Mouse (Mus musculus) lung, adult 2 months (tissue): ENCODE results near the gene Notum. TPM values are rescaled to one million over a fixed set of nuclear protein-coding genes. Genes with fewer than 3 reads are reported as not detected.

ENCODE experiments used
- DNase-seq: peaks from one replicate; pipeline ENCODE4 v3.0.0; 2022
- H3K4me1 ChIP-seq: fragments of 200-500 bp; 2 replicates; pipeline ENCODE4 v1.6.1; 2011; ENCODE audit warnings: low read length; ENCODE audit not compliant: control insufficient read depth, insufficient read depth
- H3K4me3 ChIP-seq: fragments of 200-500 bp; replicated peaks from 2 replicates; pipeline ENCODE3; 2011; ENCODE audit warnings: low read depth, mild to moderate bottlenecking, control low read depth, low read length; ENCODE audit errors: extremely low read depth
- CTCF ChIP-seq: fragments of 200-500 bp; IDR thresholded peaks from 2 replicates; pipeline ENCODE4 v1.5.1; 2011; ENCODE audit warnings: mild to moderate bottlenecking, low read length, control low read depth; ENCODE audit not compliant: insufficient read depth
- POLR2A ChIP-seq: fragments of 200-500 bp; IDR thresholded peaks from 2 replicates; pipeline ENCODE4 v1.6.1; 2011; ENCODE audit warnings: low read depth, mild to moderate bottlenecking, control low read depth, low read length, borderline replicate concordance; ENCODE audit errors: extremely low read depth
- WGBS: fragments of 180-500 bp; shearing (Covaris S2); methylation state at CpG from one replicate; pipeline ENCODE4 v1.1.7; 2018; 5-methylcytosine and 5-hydroxymethylcytosine counted together
- polyA plus RNA-seq: library from polyadenylated mRNA; depleted of rRNA; stranded (reverse); fragments of >200 nt; gene quantifications from 2 replicates; pipeline ENCODE4 v1.2.3, GENCODE M21; 2012

Gene Notum
- polyA plus RNA-seq, 1 experiment = 15.5 TPM

DNA sequence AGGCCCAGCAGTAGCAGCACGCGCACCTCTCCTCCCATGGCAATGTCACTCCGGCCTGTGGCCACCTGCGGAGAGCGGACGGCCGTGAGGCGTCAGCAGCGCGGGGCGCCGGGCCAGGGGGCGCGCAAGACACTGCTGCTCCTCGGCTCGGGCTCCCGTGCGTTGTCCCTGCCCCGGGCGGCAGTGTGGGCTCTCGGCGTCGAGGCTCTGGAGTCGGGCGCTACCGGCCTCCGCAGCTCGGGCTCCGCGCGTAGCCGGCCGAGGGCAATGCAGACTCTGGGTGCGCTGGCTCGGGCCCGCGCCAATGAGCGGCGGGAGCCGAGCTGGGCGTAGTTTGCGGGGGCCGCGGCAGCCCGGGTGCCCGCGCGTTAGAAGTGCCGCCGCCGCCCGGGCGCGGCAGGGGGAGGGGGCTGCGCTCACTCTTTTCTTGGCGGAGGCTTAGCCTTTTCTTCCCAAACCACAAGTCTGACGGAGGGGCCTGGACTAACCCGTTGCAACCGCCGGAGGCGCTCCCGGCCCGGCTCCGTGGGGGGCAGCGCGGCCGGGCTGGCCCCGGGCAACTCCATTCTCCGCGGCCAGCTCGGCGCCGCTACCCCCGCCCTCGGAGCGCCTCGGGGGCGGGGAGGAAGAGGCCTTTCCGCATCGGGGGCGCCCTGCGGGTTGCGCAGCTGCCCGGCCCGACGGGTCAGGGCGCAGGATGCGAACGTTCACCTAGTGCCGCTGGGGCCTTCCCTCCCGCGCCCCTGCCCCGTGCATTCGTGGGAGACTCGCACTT is 487 bp downstream of the Notum start:
- Histone ChIP-seq H3K4me3 (peak overlapping the region; percentile 42), H3K4me1 (0 out of 2 replicates have a peak, but pooled peaks cover 2% of the 10 kb centered on the region)
- under 1% methylated on average over 94 of the region's 95 CpGs for WGBS
- TF ChIP-seq CTCF (no peak), POLR2A (no peak)
- peak; percentile 35 for DNase-seq

DNA sequence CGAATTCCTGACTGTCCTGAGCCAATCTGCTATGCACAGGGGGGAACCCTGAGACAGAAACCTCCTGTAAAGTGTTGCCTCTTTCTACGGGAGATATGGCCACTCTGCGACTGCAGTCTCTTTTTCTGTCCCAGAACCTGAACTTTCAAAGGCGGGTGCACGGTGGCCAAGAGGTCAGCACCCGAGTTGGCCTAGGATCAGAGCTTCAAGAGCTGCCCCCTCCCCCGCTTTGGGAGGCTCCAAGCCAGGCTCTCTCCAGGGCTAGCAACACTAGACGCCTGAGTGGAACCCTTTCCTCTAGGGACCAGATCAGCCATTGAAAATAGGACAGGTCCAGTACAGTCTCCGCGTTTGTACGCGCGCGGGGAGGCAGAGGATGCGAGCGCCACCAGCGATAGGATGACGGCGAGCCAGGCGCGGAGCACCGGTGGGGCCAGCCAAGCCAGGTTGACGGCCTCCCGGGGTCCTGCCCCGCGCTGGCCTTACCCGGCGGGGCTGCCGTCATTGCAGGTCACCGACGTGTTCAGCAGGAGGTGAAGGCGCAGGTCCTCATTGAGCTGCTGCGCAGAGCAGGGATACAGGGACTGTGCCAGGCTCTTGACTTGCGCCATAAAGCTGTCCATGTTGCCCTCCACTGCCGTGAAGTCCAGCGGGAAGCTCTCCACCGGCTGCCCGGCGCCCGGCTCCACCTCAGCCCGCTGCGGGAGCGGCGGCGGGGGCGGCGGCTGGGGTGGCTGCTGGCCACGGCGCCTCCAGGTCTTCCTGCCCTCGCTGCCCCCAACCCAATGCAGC is 1.3 kb downstream of the Notum start:
- DNase-seq = peak; percentile 48
- TF ChIP-seq CTCF (no peak), POLR2A (no peak)
- WGBS = 3% methylated on average over 50 of the region's 50 CpGs
- Histone ChIP-seq H3K4me3 (peak overlapping the region; percentile 42), H3K4me1 (0 out of 2 replicates have a peak, but pooled peaks cover 2% of the 10 kb centered on the region)

DNA sequence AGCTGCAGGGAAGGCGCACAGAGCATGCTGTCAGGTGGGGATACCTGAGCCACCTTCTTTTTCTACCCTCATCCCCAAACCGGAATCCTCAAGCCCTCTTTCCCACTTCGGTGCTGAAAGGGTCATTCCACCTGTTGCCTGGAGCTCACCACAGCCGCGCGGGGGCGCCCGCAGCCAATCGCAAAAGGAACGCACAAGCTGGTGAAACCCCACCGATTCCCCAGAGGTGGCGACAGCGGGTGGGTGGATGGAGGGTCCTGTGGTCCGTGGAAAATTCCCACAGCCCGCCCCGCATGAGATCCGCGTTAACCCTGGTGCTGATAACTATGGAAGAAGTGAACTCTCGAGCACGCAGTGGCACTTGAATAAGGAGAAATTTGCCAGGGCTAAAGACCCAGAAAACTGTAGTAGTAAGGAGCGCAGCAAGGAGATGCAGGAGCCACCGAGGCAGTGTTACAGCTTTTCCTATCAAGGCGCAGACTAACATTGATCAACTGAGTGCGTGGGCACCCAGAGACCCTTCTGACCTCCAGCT is 2.0 kb downstream of the Notum start:
- DNase-seq = peak; percentile 83
- 5% methylated on average over 24 of the region's 24 CpGs for WGBS
- no peak overlapping the region for H3K4me3 ChIP-seq
- TF ChIP-seq POLR2A = no peak
- peak; percentile 66 for TF ChIP-seq CTCF
- 0 out of 2 replicates have a peak, but pooled peaks cover 2% of the 10 kb centered on the region for H3K4me1 ChIP-seq

DNA sequence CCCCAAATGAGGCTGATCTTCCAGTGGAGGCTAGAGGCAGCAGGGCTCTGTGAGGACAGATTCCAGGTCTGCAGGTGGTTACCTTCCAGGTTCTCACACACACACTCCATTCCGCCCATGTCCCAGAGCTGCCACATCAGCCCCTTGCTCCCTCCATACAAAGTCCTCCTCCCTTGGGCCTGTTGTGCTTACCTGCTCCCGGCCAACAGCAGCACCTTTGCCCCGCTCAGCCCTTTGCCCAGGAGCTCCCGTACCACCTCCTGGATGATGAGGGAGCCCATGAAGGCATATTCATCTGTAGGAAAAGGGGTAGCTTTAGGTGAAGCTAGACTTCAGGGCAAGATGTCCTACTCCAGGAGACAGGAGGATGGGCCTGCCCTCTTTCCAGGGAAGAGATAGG is 3.7 kb downstream of the Notum start:
- DNase-seq = no peak
- H3K4me1 ChIP-seq = 0 out of 2 replicates have a peak, but pooled peaks cover 2% of the 10 kb centered on the region
- TF ChIP-seq CTCF (no peak), POLR2A (no peak)
- no peak overlapping the region for H3K4me3 ChIP-seq
- 86% methylated on average over 4 of the region's 4 CpGs for WGBS

DNA sequence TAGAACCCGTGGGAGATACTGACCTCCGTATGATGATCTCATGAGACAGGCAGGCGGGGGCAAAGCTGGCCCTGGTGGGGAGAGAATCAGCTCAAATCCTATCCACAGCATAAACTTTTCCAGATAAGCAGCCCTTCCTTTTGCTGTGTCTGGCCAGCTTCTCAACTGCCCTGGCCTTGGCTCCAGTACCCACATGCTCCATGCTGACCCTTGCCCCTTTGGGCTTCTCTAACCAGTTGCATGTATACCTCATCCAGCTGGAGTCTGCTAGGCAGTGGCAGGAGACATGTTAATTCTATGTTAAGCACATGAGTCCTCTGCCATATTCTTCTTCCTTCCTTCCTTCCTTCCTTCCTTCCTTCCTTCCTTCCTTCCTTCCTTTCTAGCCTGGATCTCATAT is 6.2 kb downstream of the Notum start:
- WGBS = 68% methylated on average over 3 of the region's 3 CpGs

DNA sequence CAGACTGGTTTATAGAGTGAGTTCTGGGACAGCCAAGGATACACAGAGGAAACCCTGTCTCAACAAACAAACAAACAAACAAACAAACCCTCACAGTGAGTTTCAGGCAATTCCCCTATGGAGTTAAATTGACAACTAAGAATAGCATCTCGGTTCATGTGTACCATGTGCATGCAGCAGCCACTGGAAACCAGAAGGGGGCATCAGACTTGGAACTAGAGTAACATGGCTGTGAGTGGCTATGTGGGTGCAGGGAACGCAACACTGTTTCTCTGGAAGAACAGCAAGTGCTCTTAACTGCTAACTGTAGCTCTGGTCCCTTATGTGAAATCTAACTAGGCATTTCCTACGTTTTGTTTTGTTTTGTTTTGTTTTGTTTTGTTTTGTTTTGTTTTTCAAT is 9.1 kb downstream of the Notum start:
- DNase-seq = no peak
- Histone ChIP-seq H3K4me1 (no peaks in the 10 kb centered on the region), H3K4me3 (no peak overlapping the region)
- no peak for TF ChIP-seq POLR2A
- TF ChIP-seq CTCF = 0 out of 2 replicates have a peak, but pooled peaks have one; percentile 18
- WGBS = 64% methylated on average over 3 of the region's 3 CpGs

More for the DNA sequence above, 6.2 kb downstream of the Notum start:
- no peaks in the 10 kb centered on the region for H3K4me1 ChIP-seq
- no peak for DNase-seq
- TF ChIP-seq CTCF (no peak), POLR2A (no peak)
- H3K4me3 ChIP-seq = no peak overlapping the region

DNA sequence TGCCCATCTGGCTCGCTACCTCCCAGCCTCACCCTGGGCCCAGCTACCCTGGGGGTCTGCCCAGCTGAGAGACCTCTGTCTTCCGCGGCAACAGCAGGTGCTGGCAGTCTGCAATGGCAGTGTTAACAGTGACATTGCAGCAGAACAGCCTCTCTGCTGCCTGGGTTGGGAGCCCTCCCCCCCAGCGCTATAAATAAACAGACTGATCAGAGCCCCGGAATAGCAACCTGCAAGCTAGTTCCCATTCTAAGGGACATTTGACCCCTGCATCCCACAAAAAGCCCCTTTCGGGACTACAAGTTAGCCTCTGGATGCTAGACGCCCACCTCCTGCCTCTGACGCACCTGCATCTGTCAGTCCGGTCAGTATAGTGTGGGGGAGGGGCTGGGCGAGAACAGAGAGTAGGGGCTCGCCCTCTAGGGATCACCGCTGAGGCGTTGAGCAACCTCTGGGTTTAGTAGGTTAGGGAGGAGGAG is 12.9 kb downstream of the Notum start, which contains the start of gene Myadml2:
Myadml2 (minus strand) TSS at position 158 of the 476 bp plus-strand sequence.
- no peak for DNase-seq
- Histone ChIP-seq H3K4me1 (0 out of 2 replicates have a peak, but pooled peaks cover 2% of the 10 kb centered on the region), H3K4me3 (peak within 1 kb of the TSS; percentile 40)
- no peak for TF ChIP-seq POLR2A
- TF ChIP-seq CTCF = no peak
- WGBS = 11% methylated on average over 13 of the region's 13 CpGs

DNA sequence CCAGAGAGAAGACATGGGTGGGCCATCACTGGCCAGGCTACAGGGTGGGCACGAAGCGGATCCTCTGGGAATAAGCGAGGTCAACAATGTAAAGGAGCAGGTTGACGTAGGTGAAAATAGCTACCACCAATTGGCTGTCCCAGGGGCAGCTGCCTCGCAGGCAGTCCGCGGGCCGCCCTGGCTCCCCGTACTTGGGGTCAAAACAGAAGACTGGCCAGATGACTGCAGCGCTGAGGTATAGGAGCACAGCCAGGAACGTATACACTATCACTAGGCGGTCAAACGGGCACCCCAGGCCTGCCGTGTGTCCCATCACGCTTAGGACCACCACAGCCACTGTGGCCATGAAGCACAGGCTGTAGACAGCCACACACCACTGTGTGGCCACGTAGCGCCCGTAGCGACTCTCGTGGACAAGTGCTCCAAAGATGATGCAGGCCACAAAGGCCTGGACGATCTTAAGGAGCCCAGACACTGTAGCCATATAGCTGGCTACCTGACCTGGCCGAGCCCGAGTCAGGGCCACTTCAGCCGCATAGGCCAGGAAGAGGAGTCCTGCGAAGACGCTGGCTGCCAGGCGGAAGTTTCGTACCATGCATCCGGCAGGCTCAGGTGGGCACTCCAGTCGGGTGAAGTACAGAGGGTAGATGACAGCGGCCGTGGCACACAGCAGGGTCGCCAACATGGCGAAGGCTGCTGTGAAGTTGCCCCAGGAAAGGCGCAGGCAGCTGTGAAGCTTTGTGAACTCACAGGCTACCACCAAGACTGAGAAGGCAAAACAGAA is 13.7 kb downstream of the Notum start:
- no peak for TF ChIP-seq CTCF
- no peak for TF ChIP-seq POLR2A
- Histone ChIP-seq H3K4me1 (0 out of 2 replicates have a peak, but pooled peaks cover 3% of the 10 kb centered on the region), H3K4me3 (no peak overlapping the region)
- 79% methylated on average over 35 of the region's 35 CpGs for WGBS
- no peak for DNase-seq

DNA sequence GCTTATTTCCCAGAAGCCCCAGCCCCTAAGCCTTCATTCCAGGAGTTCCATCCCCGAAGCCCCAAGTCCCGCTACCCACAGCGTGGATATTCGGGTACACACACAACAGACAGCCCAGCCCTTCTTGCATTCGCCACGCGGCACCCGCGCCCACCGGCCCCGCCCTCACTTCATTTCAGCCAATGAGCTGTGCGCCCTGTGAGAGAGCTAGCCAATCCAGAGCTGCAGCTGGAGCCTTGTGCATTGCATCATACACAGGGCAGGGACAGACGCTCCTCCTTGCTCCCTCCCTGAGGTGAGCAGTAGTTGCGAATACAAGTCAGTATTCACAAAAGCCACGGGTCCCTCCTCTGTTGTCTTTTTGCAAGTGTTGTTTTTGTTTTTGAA is 17.4 kb downstream of the Notum start, which contains the start of gene Pycr1:
Pycr1 (minus strand) TSS at position 169 of the 387 bp plus-strand sequence.
- H3K4me3 ChIP-seq = peak within 1 kb of the TSS; percentile 60
- TF ChIP-seq CTCF = no peak
- no peak for TF ChIP-seq POLR2A
- H3K4me1 ChIP-seq = 0 out of 2 replicates have a peak, but pooled peaks cover 3% of the 10 kb centered on the region
- 1% methylated on average over 15 of the region's 15 CpGs for WGBS
- DNase-seq = peak; percentile 93
